Mouse (Mus musculus): ENCODE results near the gene Cct8. TPM values are rescaled to one million over a fixed set of nuclear protein-coding genes. Genes with fewer than 3 reads are reported as not detected.
"Not testable (repeated sequence)": the region's sequence is repeated elsewhere in the genome, so short reads cannot be mapped to it uniquely, and the experiment has no call there.

Gene Cct8
- polyA plus RNA-seq, 1 experiment = 15.0 TPM

DNA sequence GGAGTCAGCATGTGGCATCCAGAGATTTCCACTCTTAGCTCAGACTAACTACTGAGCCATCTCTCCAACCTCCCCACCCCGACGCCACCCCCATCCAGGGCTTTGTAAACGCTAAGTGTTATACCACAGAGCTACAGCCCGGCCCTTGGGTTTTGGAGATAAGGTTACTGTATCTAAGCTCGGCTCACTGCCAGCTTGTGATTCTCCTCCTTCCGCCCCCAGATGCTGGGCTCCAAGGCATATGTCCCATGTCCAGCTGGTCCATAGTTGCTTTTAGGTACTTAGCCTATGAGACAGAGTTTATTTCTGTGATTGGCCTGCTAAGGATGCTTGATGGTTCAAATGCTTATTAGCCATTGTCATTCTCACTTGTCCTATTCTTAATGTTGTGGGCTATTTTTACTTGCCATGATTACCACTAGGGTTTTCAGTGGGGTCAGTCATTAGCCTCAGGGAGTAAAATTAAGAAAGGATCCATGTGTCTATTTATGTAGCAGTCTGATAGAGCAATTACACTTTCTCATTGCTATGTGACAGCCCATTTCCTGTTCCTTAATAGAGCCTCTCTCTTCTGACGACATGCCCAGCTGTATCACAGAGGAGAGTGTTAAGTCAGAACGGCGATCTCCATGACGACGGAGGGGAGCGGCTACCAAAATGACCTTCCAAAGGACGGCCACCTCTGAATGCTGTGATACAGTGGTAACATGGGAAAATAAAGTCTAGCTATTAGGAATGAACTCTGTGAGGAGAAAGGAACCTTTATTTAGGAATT is 5.8 kb upstream of the Cct8 start:
- TF ChIP-seq POLR2A (IDR thresholded peaks at IDR 0.05; ENCODE audit: low read depth, low read length) = no peak
- no peak for TF ChIP-seq CTCF (IDR thresholded peaks at IDR 0.05; ENCODE audit: extremely low read depth, insufficient read depth, insufficient read length, insufficient replicate concordance)
- no peak overlapping the region for H3K4me3 ChIP-seq (ENCODE audit: extremely low read depth, insufficient read depth, insufficient read length)
- no peak overlapping the region; the same call in 1 of the 2 replicates for H3K27ac ChIP-seq (ENCODE audit: insufficient read depth, low read length)
- H3K27me3 ChIP-seq (ENCODE audit: control insufficient read depth, insufficient read depth, low read length) = no peaks in the 10 kb centered on the region
- H3K4me1 ChIP-seq (ENCODE audit: control insufficient read depth, insufficient read depth, insufficient read length) = no peaks in the 10 kb centered on the region
- H3K36me3 ChIP-seq (ENCODE audit: control insufficient read depth, insufficient read depth, low read length) = no peaks in the 10 kb centered on the region
- no peak for DNase-seq (ENCODE audit: low read depth in 1 of 2, low spot score in 2 of 2)
- 66% methylated on average over 13 of the region's 13 CpGs for WGBS

DNA sequence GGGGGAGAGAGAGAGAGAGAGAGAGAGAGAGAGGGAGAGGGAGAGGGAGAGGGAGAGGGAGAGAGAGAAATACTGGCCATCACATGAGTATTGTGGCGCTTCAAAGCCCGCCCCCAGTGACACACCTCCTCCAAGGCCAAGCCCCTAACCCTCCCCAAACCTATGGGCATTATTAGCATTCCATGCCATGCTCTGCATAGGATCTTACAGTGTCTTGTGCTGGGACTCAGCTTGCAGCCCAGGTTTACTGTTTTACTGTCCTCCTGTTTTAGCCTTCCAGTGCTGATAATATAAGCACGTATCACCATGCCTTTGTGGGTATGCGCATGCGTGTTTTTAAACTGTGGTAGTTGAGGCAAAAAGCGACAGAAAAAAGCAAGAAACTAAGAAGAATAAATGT is 3.9 kb upstream of the Cct8 start:
- Histone ChIP-seq H3K36me3 (ENCODE audit: control insufficient read depth, insufficient read depth, low read length) (no peaks in the 10 kb centered on the region), H3K27me3 (ENCODE audit: control insufficient read depth, insufficient read depth, low read length) (no peaks in the 10 kb centered on the region), H3K27ac (ENCODE audit: insufficient read depth, low read length) (no peak overlapping the region), H3K4me1 (ENCODE audit: control insufficient read depth, insufficient read depth, insufficient read length) (no peaks in the 10 kb centered on the region), H3K4me3 (ENCODE audit: extremely low read depth, insufficient read depth, insufficient read length) (no peak overlapping the region)
- 93% methylated on average over 6 of the region's 6 CpGs for WGBS
- no peak for DNase-seq (ENCODE audit: low read depth in 1 of 2, low spot score in 2 of 2)
- TF ChIP-seq POLR2A (IDR thresholded peaks at IDR 0.05; ENCODE audit: low read depth, low read length) (no peak), CTCF (IDR thresholded peaks at IDR 0.05; ENCODE audit: extremely low read depth, insufficient read depth, insufficient read length, insufficient replicate concordance) (no peak)

DNA sequence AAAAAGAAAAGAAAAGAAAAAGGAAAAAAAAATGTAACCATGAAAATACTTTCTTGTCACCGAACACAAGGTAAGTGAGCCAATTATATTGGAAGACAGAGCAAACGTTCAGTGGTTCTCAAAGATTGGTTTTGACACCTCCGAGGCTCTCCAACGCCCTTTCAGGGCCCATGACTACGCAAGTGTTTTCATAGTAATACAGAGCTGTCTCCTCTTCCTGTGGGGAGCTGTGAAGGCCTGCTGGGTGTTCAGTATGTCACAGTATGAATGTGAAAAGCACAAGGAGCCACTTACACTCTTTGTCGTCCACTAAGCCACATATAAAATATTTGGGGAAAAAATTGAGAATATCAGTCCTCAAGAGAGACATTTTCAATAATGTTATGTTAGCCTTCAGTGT is 1.5 kb upstream of the Cct8 start:
- H3K27me3 ChIP-seq (ENCODE audit: control insufficient read depth, insufficient read depth, low read length) = no peaks in the 10 kb centered on the region
- no peaks in the 10 kb centered on the region for H3K4me1 ChIP-seq (ENCODE audit: control insufficient read depth, insufficient read depth, insufficient read length)
- H3K4me3 ChIP-seq (ENCODE audit: extremely low read depth, insufficient read depth, insufficient read length) = no peak overlapping the region
- 86% methylated on average over 6 of the region's 6 CpGs for whole genome bisulfite sequencing
- H3K27ac ChIP-seq (ENCODE audit: insufficient read depth, low read length) = no peak overlapping the region
- no peak for TF ChIP-seq POLR2A (IDR thresholded peaks at IDR 0.05; ENCODE audit: low read depth, low read length)
- TF ChIP-seq CTCF (IDR thresholded peaks at IDR 0.05; ENCODE audit: extremely low read depth, insufficient read depth, insufficient read length, insufficient replicate concordance) = no peak
- DNase-seq (ENCODE audit: low read depth in 1 of 2, low spot score in 2 of 2) = no peak
- H3K36me3 ChIP-seq (ENCODE audit: control insufficient read depth, insufficient read depth, low read length) = peaks cover 3% of the 10 kb centered on the region

DNA sequence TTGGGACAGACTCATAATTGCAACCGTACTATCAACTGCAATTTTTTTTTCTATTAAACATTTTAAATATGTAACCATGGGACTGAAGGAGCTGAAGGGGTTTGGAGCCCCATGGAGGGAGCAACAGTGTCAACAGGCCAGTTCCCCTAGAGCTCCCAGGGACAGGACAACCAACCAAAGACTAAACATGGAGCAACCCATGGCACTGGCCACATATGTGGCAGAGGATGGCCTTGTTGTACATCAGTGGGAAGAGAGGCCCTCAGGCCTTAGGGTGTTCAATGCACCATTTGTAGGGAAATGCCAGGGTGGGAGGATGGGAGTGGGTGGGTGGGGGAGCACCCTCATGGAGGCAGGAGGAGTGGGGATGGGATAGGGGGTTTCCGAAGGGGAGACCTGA is 1.1 kb upstream of the Cct8 start:
- no peak overlapping the region for H3K27ac ChIP-seq (ENCODE audit: insufficient read depth, low read length)
- WGBS = 92% methylated on average over 2 of the region's 2 CpGs
- no peak overlapping the region for H3K4me3 ChIP-seq (ENCODE audit: extremely low read depth, insufficient read depth, insufficient read length)
- no peak for DNase-seq (ENCODE audit: low read depth in 1 of 2, low spot score in 2 of 2)
- no peaks in the 10 kb centered on the region for H3K4me1 ChIP-seq (ENCODE audit: control insufficient read depth, insufficient read depth, insufficient read length)
- no peaks in the 10 kb centered on the region for H3K27me3 ChIP-seq (ENCODE audit: control insufficient read depth, insufficient read depth, low read length)
- peaks cover 3% of the 10 kb centered on the region for H3K36me3 ChIP-seq (ENCODE audit: control insufficient read depth, insufficient read depth, low read length)
- TF ChIP-seq POLR2A (IDR thresholded peaks at IDR 0.05; ENCODE audit: low read depth, low read length) = no peak
- no peak for TF ChIP-seq CTCF (IDR thresholded peaks at IDR 0.05; ENCODE audit: extremely low read depth, insufficient read depth, insufficient read length, insufficient replicate concordance)

DNA sequence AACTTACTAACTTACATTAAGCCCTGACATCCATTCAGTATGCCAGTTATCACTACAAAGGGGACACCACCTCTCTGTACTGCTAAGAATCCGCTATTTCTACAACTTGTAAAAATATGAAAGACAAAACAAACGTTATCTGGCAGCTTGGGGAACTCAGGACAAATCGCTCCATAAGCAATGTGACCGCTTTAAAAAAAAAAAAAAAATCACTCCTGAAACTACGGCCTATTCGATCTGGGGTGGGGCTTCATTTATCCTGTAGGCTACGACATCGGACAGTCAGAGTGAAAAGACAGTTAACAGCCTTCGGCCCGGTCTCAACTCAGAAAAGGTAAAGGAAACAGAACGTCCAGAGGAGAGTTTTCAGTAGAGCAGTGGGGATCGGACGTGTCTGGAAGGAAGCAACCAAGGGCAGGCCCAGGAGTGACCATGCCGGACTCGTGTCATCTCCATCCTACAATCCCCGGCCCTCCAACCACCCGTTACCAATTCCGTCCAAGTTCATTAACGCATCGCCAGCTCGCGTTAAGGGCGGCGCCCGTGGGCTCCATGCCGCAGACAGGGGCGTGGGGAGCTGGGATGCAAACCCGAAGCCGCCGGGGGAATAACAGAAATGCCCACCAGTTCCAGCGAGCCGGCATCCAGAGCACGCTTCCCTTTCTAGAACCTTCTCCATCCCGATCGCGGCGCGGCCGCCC is 568 bp downstream of the Cct8 start:
- TF ChIP-seq CTCF (IDR thresholded peaks at IDR 0.05; ENCODE audit: extremely low read depth, insufficient read depth, insufficient read length, insufficient replicate concordance) (no peak), POLR2A (IDR thresholded peaks at IDR 0.05; ENCODE audit: low read depth, low read length) (no peak)
- no peaks in the 10 kb centered on the region for H3K4me1 ChIP-seq (ENCODE audit: control insufficient read depth, insufficient read depth, insufficient read length)
- peaks cover 14% of the 10 kb centered on the region for H3K36me3 ChIP-seq (ENCODE audit: control insufficient read depth, insufficient read depth, low read length)
- peak overlapping the region; percentile 81 for H3K27ac ChIP-seq (ENCODE audit: insufficient read depth, low read length)
- H3K27me3 ChIP-seq (ENCODE audit: control insufficient read depth, insufficient read depth, low read length) = no peaks in the 10 kb centered on the region
- DNase-seq (ENCODE audit: low read depth in 1 of 2, low spot score in 2 of 2) = peak in 1 of 2 experiments; percentile 2
- peak overlapping the region; percentile 94 for H3K4me3 ChIP-seq (ENCODE audit: extremely low read depth, insufficient read depth, insufficient read length)
- WGBS = under 1% methylated on average over 39 of the region's 39 CpGs

DNA sequence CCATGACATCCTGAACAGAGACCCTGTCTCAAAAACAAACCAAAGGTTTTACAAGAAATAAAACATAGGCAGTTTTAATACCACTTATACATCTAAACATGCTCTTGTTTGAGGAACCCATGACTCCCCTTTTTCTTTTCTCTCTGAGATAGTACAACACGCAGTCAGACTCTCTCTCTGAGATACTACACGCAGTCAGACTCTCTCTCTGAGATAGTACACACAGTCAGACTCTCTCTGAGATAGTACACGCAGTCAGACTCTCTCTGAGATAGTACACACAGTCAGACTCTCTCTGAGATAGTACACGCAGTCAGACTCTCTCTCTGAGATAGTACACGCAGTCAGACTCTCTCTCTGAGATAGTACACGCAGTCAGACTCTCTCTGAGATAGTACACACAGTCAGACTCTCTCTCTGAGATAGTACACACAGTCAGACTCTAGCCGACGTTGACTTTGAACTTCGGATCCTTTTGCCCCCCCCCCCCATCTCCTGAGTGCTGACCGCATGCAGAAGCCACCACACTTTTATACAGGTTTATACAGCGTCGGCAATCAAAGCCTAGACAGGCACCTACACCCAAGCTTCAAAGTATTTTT is 3.4 kb downstream of the Cct8 start:
- H3K4me3 ChIP-seq (ENCODE audit: extremely low read depth, insufficient read depth, insufficient read length); H3K27ac ChIP-seq (ENCODE audit: insufficient read depth, low read length); DNase-seq (ENCODE audit: low read depth in 1 of 2, low spot score in 2 of 2); H3K4me1 ChIP-seq (ENCODE audit: control insufficient read depth, insufficient read depth, insufficient read length); H3K27me3 ChIP-seq (ENCODE audit: control insufficient read depth, insufficient read depth, low read length): not testable (repeated sequence)
- 95% methylated on average over 12 of the region's 12 CpGs for WGBS
- H3K36me3 ChIP-seq (ENCODE audit: control insufficient read depth, insufficient read depth, low read length) = peaks cover 31% of the 10 kb centered on the region

DNA sequence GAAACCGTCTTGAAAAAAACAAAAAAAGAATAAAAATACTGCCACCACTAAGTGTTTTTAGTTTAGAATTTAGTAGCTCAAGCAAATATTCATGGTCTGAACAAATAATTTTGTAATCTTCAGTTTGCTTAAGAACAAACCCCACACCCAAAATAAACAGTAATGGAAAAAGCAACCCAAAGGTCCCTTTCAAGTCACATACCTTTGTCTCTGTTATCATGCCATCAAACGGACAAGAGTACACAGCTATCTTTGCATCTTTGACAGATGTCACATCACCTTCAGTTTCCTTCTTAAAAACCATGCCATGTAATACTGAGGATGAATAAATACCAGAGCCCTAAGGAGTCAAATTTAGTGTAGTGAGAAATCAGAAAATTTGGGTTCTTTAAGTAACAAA is 7.1 kb downstream of the Cct8 start:
- DNase-seq (ENCODE audit: low read depth in 1 of 2, low spot score in 2 of 2) = no peak
- Histone ChIP-seq H3K4me3 (ENCODE audit: extremely low read depth, insufficient read depth, insufficient read length) (no peak overlapping the region), H3K36me3 (ENCODE audit: control insufficient read depth, insufficient read depth, low read length) (peaks cover 58% of the 10 kb centered on the region), H3K27me3 (ENCODE audit: control insufficient read depth, insufficient read depth, low read length) (no peaks in the 10 kb centered on the region), H3K27ac (ENCODE audit: insufficient read depth, low read length) (no peak overlapping the region), H3K4me1 (ENCODE audit: control insufficient read depth, insufficient read depth, insufficient read length) (no peaks in the 10 kb centered on the region)
- WGBS = 83% methylated on average over 2 of the region's 2 CpGs
- TF ChIP-seq CTCF (IDR thresholded peaks at IDR 0.05; ENCODE audit: extremely low read depth, insufficient read depth, insufficient read length, insufficient replicate concordance) (no peak), POLR2A (IDR thresholded peaks at IDR 0.05; ENCODE audit: low read depth, low read length) (no peak)
